Mouse (Mus musculus): ENCODE data around the gene Ccdc40. TPM values are rescaled to one million over a fixed set of nuclear protein-coding genes. Genes with fewer than 3 reads are reported as not detected.
A peak's percentile ranks its signal among the peaks of the same experiment; 100 is the strongest.

The Ccdc40 gene
- polyA plus RNA-seq, 1 experiment from 2014 or later, result 1.4 TPM

GRCm38 (mm10) chr11:119205738-119206137 is 22.6 kb upstream of the Ccdc40 start:
- no peak overlapping the region for H3K9ac ChIP-seq (ENCODE audit: low read depth, low read length)
- peaks cover 12% of the 10 kb centered on the region for H3K4me1 ChIP-seq (ENCODE audit: control insufficient read depth, insufficient read depth, low read length)
- ATAC-seq, result no peak
- H3K36me3 ChIP-seq (ENCODE audit: control insufficient read depth, insufficient read depth, low read length), result peaks cover 16% of the 10 kb centered on the region; the same call in 1 of the 2 replicates
- 88% methylated on average over 10 of the region's 10 CpGs for WGBS
- H3K27me3 ChIP-seq (replicated peaks; ENCODE audit: control insufficient read depth, insufficient read depth, low read length), result no peaks in the 10 kb centered on the region
- no peak overlapping the region for H3K4me3 ChIP-seq (ENCODE audit: low read length)
- no peak overlapping the region for H3K4me2 ChIP-seq (ENCODE audit: low read depth, low read length)
- no peaks in the 10 kb centered on the region for H3K9me3 ChIP-seq (ENCODE audit: control insufficient read depth, low read length)
- H3K27ac ChIP-seq (ENCODE audit: low read length), result no peak overlapping the region

DNA sequence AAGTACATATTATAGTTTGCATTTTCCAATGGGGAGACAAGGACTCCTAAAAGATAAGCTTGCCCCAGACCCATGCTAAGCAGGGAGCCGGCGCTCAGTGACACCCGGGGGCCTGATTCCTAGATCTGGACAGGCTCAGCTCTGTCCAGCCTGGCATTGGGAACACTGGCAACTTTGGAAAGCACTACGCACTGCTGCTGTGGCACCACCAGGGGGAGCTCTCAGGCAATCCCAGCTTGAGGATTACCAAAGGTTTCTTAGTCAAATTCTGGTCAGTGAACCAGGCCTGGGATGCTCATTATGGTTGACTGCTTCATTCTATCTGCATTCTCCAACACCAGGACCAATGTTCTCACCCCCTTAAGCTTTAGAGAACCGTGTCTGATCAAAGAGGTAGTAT is 21.8 kb upstream of the Ccdc40 start:
- no peak for ATAC-seq
- no peaks in the 10 kb centered on the region for H3K27me3 ChIP-seq (replicated peaks; ENCODE audit: control insufficient read depth, insufficient read depth, low read length)
- H3K4me3 ChIP-seq (ENCODE audit: low read length), result no peak overlapping the region
- peaks cover 16% of the 10 kb centered on the region; the same call in 1 of the 2 replicates for H3K36me3 ChIP-seq (ENCODE audit: control insufficient read depth, insufficient read depth, low read length)
- peaks cover 15% of the 10 kb centered on the region for H3K4me1 ChIP-seq (ENCODE audit: control insufficient read depth, insufficient read depth, low read length)
- H3K9me3 ChIP-seq (ENCODE audit: control insufficient read depth, low read length), result no peaks in the 10 kb centered on the region
- H3K4me2 ChIP-seq (ENCODE audit: low read depth, low read length), result no peak overlapping the region
- no peak overlapping the region for H3K9ac ChIP-seq (ENCODE audit: low read depth, low read length)
- no peak overlapping the region for H3K27ac ChIP-seq (ENCODE audit: low read length)
- 34% methylated on average over 5 of the region's 5 CpGs for WGBS

DNA sequence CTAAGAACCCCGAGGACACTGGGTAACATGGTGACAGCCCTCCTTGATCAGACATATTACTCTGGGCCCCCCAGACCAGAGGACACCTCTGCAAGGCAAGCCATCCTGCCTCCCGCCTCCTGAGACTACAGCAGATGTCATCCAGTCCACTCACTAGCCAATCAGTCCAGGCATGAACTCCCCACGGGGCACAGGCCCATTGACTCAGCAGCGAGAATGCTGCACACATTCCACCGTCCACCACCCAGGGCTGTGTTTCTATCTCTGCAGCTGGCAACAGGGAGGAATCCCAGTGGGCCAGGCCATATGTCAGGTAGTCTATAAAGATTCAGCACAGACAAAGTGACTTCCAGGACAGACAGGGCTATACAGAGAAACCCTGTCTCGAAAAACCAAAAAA is 20.4 kb upstream of the Ccdc40 start:
- H3K27me3 ChIP-seq (replicated peaks; ENCODE audit: control insufficient read depth, insufficient read depth, low read length), result no peaks in the 10 kb centered on the region
- whole genome bisulfite sequencing, result 88% methylated on average over 6 of the region's 6 CpGs
- no peak overlapping the region for H3K27ac ChIP-seq (ENCODE audit: low read length)
- peaks cover 26% of the 10 kb centered on the region for H3K4me1 ChIP-seq (ENCODE audit: control insufficient read depth, insufficient read depth, low read length)
- H3K9me3 ChIP-seq (ENCODE audit: control insufficient read depth, low read length), result no peaks in the 10 kb centered on the region
- no peak for ATAC-seq
- peaks cover 16% of the 10 kb centered on the region; the same call in 1 of the 2 replicates for H3K36me3 ChIP-seq (ENCODE audit: control insufficient read depth, insufficient read depth, low read length)
- H3K4me3 ChIP-seq (ENCODE audit: low read length), result no peak overlapping the region
- H3K9ac ChIP-seq (ENCODE audit: low read depth, low read length), result no peak overlapping the region
- no peak overlapping the region for H3K4me2 ChIP-seq (ENCODE audit: low read depth, low read length)

GRCm38 (mm10) chr11:119208870-119209370 is 19.5 kb upstream of the Ccdc40 start:
- H3K36me3 ChIP-seq (ENCODE audit: control insufficient read depth, insufficient read depth, low read length), result peaks cover 16% of the 10 kb centered on the region; the same call in 1 of the 2 replicates
- H3K27ac ChIP-seq (ENCODE audit: low read length), result no peak overlapping the region
- 95% methylated on average over 20 of the region's 20 CpGs for WGBS

DNA sequence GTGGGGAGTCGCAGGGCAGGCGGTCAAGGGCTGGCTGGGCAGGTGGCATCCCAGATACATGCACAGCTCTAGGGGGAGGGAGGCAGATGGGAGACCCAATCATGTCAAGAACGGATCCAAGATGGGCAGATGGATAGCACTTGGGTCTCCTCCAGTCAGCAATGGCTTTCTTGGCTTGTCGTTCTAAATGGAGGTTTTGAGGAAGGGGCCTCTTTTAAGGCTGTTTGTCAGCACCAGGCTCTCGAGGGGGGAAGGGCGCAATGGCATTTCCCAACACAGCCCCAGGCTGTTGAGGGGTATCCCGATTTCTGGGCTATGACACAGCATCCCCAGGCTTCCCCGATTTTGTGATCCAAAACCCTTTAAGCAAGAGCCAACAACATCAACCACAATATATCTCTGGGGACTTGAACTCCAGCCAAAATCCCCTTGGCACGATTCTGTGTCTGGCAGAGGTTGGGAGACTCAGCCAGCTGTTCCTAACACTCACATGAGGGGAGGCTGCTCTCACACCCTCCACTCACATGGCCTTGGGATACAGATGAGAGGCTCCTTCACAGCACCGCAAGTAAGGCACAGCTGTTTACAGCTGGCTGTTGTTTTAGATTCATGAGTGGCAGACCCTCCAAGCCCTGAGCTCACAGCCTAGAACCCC is 18.9 kb upstream of the Ccdc40 start:
- WGBS, result 65% methylated on average over 10 of the region's 10 CpGs
- peaks cover 40% of the 10 kb centered on the region for H3K4me1 ChIP-seq (ENCODE audit: control insufficient read depth, insufficient read depth, low read length)
- no peak overlapping the region for H3K9ac ChIP-seq (ENCODE audit: low read depth, low read length)
- H3K4me3 ChIP-seq (ENCODE audit: low read length), result no peak overlapping the region
- ATAC-seq, result peak; percentile 62
- peak overlapping the region; percentile 65 for H3K27ac ChIP-seq (ENCODE audit: low read length)
- H3K9me3 ChIP-seq (ENCODE audit: control insufficient read depth, low read length), result no peaks in the 10 kb centered on the region
- no peaks in the 10 kb centered on the region for H3K27me3 ChIP-seq (replicated peaks; ENCODE audit: control insufficient read depth, insufficient read depth, low read length)
- no peak overlapping the region for H3K4me2 ChIP-seq (ENCODE audit: low read depth, low read length)
- H3K36me3 ChIP-seq (ENCODE audit: control insufficient read depth, insufficient read depth, low read length), result peaks cover 16% of the 10 kb centered on the region; the same call in 1 of the 2 replicates

More at GRCm38 (mm10) chr11:119208870-119209370, 19.5 kb upstream of the Ccdc40 start:
- Histone ChIP-seq H3K4me1 (ENCODE audit: control insufficient read depth, insufficient read depth, low read length) (peaks cover 36% of the 10 kb centered on the region), H3K9me3 (ENCODE audit: control insufficient read depth, low read length) (no peaks in the 10 kb centered on the region), H3K4me3 (ENCODE audit: low read length) (no peak overlapping the region), H3K4me2 (ENCODE audit: low read depth, low read length) (no peak overlapping the region), H3K9ac (ENCODE audit: low read depth, low read length) (no peak overlapping the region), H3K27me3 (replicated peaks; ENCODE audit: control insufficient read depth, insufficient read depth, low read length) (no peaks in the 10 kb centered on the region)
- no peak for ATAC-seq

GRCm38 (mm10) chr11:119210321-119211100 is 17.9 kb upstream of the Ccdc40 start:
- Histone ChIP-seq H3K9me3 (ENCODE audit: control insufficient read depth, low read length) (no peaks in the 10 kb centered on the region), H3K4me1 (ENCODE audit: control insufficient read depth, insufficient read depth, low read length) (peaks cover 50% of the 10 kb centered on the region), H3K4me3 (ENCODE audit: low read length) (no peak overlapping the region), H3K4me2 (ENCODE audit: low read depth, low read length) (no peak overlapping the region), H3K36me3 (ENCODE audit: control insufficient read depth, insufficient read depth, low read length) (peaks cover 14% of the 10 kb centered on the region; the same call in 1 of the 2 replicates), H3K9ac (ENCODE audit: low read depth, low read length) (0 out of 2 replicates have a peak overlapping the region, but pooled peaks have one; percentile 19), H3K27ac (ENCODE audit: low read length) (peak overlapping the region; percentile 65), H3K27me3 (replicated peaks; ENCODE audit: control insufficient read depth, insufficient read depth, low read length) (no peaks in the 10 kb centered on the region)
- WGBS, result 76% methylated on average over 32 of the region's 32 CpGs
- ATAC-seq, result no peak

- H3K27me3 ChIP-seq (replicated peaks; ENCODE audit: control insufficient read depth, insufficient read depth, low read length), result no peaks in the 10 kb centered on the region
Observed at GRCm38 (mm10) chr11:119211604-119212309, 16.6 kb upstream of the Ccdc40 start.

DNA sequence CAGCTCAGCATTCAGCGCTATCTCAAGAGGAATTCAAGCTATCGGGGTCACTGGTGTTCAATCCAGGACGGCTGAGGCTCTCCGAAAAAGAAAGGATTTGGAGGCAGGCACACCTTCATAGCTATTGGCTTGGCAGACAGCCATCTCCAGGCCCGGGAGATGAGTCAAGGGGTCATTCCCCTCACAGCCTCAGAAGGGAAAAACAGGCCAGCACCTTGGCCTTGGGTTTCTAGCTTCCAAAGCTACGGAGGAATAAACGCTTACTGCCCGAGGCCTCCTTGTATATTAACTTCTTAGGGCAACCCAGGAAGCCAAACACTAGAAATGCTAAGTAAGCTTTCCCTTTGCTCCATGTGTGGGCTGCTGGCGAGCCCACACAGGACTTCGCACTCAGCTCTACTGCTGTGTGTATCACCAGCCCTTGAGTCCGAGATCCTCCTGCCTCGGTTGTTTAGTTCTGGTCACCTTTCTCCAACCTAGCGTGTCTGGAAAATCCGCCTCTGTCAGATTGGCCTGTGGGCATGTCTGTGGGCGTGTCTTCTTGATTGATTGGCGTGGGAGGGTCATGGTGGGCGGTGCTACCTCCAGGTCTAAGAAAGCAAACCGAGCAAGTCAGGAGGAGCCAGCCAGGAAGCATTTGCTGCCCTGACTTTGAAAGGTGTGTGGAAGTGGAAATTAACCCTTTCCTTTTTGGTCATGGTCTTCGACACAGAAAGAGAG is 15.0 kb upstream of the Ccdc40 start:
- H3K4me1 ChIP-seq (ENCODE audit: control insufficient read depth, insufficient read depth, low read length), result peaks cover 69% of the 10 kb centered on the region
- no peak overlapping the region for H3K4me3 ChIP-seq (ENCODE audit: low read length)
- no peaks in the 10 kb centered on the region for H3K27me3 ChIP-seq (replicated peaks; ENCODE audit: control insufficient read depth, insufficient read depth, low read length)
- peaks cover 4% of the 10 kb centered on the region; the same call in 1 of the 2 replicates for H3K36me3 ChIP-seq (ENCODE audit: control insufficient read depth, insufficient read depth, low read length)
- no peak for ATAC-seq
- no peak overlapping the region for H3K9ac ChIP-seq (ENCODE audit: low read depth, low read length)
- no peaks in the 10 kb centered on the region for H3K9me3 ChIP-seq (ENCODE audit: control insufficient read depth, low read length)
- H3K27ac ChIP-seq (ENCODE audit: low read length), result peak overlapping the region; percentile 31; the same call in 1 of the 2 replicates
- WGBS, result 57% methylated on average over 19 of the region's 19 CpGs
- H3K4me2 ChIP-seq (ENCODE audit: low read depth, low read length), result no peak overlapping the region

More at GRCm38 (mm10) chr11:119211604-119212309, 16.6 kb upstream of the Ccdc40 start:
- H3K4me1 ChIP-seq (ENCODE audit: control insufficient read depth, insufficient read depth, low read length), result peaks cover 63% of the 10 kb centered on the region
- WGBS, result 74% methylated on average over 21 of the region's 21 CpGs
- H3K9ac ChIP-seq (ENCODE audit: low read depth, low read length), result no peak overlapping the region
- ATAC-seq, result no peak
- no peak overlapping the region for H3K27ac ChIP-seq (ENCODE audit: low read length)
- H3K36me3 ChIP-seq (ENCODE audit: control insufficient read depth, insufficient read depth, low read length), result peaks cover 11% of the 10 kb centered on the region; the same call in 1 of the 2 replicates
- no peaks in the 10 kb centered on the region for H3K9me3 ChIP-seq (ENCODE audit: control insufficient read depth, low read length)
- H3K4me3 ChIP-seq (ENCODE audit: low read length), result no peak overlapping the region
- no peak overlapping the region for H3K4me2 ChIP-seq (ENCODE audit: low read depth, low read length)
